Mouse (Mus musculus): ENCODE data around the gene Apobec2. TPM values are rescaled to one million over a fixed set of nuclear protein-coding genes. Genes with fewer than 3 reads are reported as not detected.

Gene Apobec2
- total RNA-seq, 2 experiments from 2014 or later = not detected

GRCm38 (mm10) chr17:48411241-48411640 lies 21.5 kb downstream of the Apobec2 start:
- ATAC-seq (replicated peaks; ENCODE audit: low FRiP score, poor library complexity, severe bottlenecking) = no peak

- ATAC-seq (replicated peaks; ENCODE audit: low FRiP score, poor library complexity, severe bottlenecking) = peak; percentile 46
Observed at GRCm38 (mm10) chr17:48410299-48410785, 22.4 kb downstream of the Apobec2 start.

GRCm38 (mm10) chr17:48409380-48410298 lies 23.1 kb downstream of the Apobec2 start, which contains the start of the genes Nfya and Oard1:
TSS of gene Nfya (minus strand) at chr17:48409906.
TSS of gene Oard1 (plus strand) at chr17:48410014.
- ATAC-seq (replicated peaks; ENCODE audit: low FRiP score, poor library complexity, severe bottlenecking) = peak; percentile 82

- peak; percentile 31 for ATAC-seq (replicated peaks; ENCODE audit: low FRiP score, poor library complexity, severe bottlenecking)
Observed at GRCm38 (mm10) chr17:48408526-48409291, 24.0 kb downstream of the Apobec2 start.

GRCm38 (mm10) chr17:48407910-48408525 lies 24.7 kb downstream of the Apobec2 start:
- no peak for ATAC-seq (replicated peaks; ENCODE audit: low FRiP score, poor library complexity, severe bottlenecking)

GRCm38 (mm10) chr17:48407154-48407553 lies 25.6 kb downstream of the Apobec2 start:
- ATAC-seq (replicated peaks; ENCODE audit: low FRiP score, poor library complexity, severe bottlenecking) = no peak

GRCm38 (mm10) chr17:48404706-48405105 lies 28.0 kb downstream of the Apobec2 start:
- ATAC-seq (replicated peaks; ENCODE audit: low FRiP score, poor library complexity, severe bottlenecking) = no peak

GRCm38 (mm10) chr17:48403848-48404247 lies 28.9 kb downstream of the Apobec2 start:
- ATAC-seq (replicated peaks; ENCODE audit: low FRiP score, poor library complexity, severe bottlenecking) = no peak

- ATAC-seq (replicated peaks; ENCODE audit: low FRiP score, poor library complexity, severe bottlenecking) = no peak
Observed at GRCm38 (mm10) chr17:48402751-48403150, 30.0 kb downstream of the Apobec2 start.

- ATAC-seq (replicated peaks; ENCODE audit: low FRiP score, poor library complexity, severe bottlenecking) = no peak
Observed at GRCm38 (mm10) chr17:48401710-48402109, 31.0 kb downstream of the Apobec2 start.

GRCm38 (mm10) chr17:48392616-48393015 lies 40.1 kb downstream of the Apobec2 start:
- no peak for ATAC-seq (replicated peaks; ENCODE audit: low FRiP score, poor library complexity, severe bottlenecking)

- ATAC-seq (replicated peaks; ENCODE audit: low FRiP score, poor library complexity, severe bottlenecking) = no peak
Observed at GRCm38 (mm10) chr17:48391446-48391845, 41.3 kb downstream of the Apobec2 start.

- ATAC-seq (replicated peaks; ENCODE audit: low FRiP score, poor library complexity, severe bottlenecking) = no peak
Observed at GRCm38 (mm10) chr17:48389442-48389841, 43.3 kb downstream of the Apobec2 start.

GRCm38 (mm10) chr17:48388666-48389065 lies 44.1 kb downstream of the Apobec2 start:
- no peak for ATAC-seq (replicated peaks; ENCODE audit: low FRiP score, poor library complexity, severe bottlenecking)

- no peak for ATAC-seq (replicated peaks; ENCODE audit: low FRiP score, poor library complexity, severe bottlenecking)
Observed at GRCm38 (mm10) chr17:48385786-48386461, 46.8 kb downstream of the Apobec2 start.

GRCm38 (mm10) chr17:48379050-48379449 lies 53.7 kb downstream of the Apobec2 start:
- ATAC-seq (replicated peaks; ENCODE audit: low FRiP score, poor library complexity, severe bottlenecking) = no peak

GRCm38 (mm10) chr17:48376102-48376501 lies 56.6 kb downstream of the Apobec2 start:
- ATAC-seq (replicated peaks; ENCODE audit: low FRiP score, poor library complexity, severe bottlenecking) = no peak

- no peak for ATAC-seq (replicated peaks; ENCODE audit: low FRiP score, poor library complexity, severe bottlenecking)
Observed at GRCm38 (mm10) chr17:48372987-48373386, 59.7 kb downstream of the Apobec2 start.

GRCm38 (mm10) chr17:48371621-48372020 lies 61.1 kb downstream of the Apobec2 start:
- no peak for ATAC-seq (replicated peaks; ENCODE audit: low FRiP score, poor library complexity, severe bottlenecking)

All from erythroblast, adult 5-6 weeks (primary cell).